Mouse (Mus musculus) megakaryocyte, adult 5-6 weeks (primary cell): Measurements from ENCODE around the gene Syngr3. TPM values are rescaled to one million over a fixed set of nuclear protein-coding genes. Genes with fewer than 3 reads are reported as not detected.
"Not testable (repeated sequence)": the region's sequence is repeated elsewhere in the genome, so short reads cannot be mapped to it uniquely, and the experiment has no call there.

Experiments
- ATAC-seq: 2 replicates; pipeline ENCODE4 v1.8.0; 2016; ENCODE audit warnings: mild to moderate bottlenecking, inconsistent platforms; ENCODE audit not compliant: poor library complexity, severe bottlenecking
- total RNA-seq, 2 experiments: library from RNA; stranded (forward) in 1 of 2; stranded (reverse) in 1 of 2; fragments of 153-499, 151-499 nt in 1 of 2; fragments of 221-1000, 200-1000 nt in 1 of 2; gene quantifications; 2 replicates each; pipeline versions ENCODE4 v1.2.3 to v1.2.4; 2015 to 2017

Gene Syngr3
- total RNA-seq, 2 experiments from 2014 or later = not detected

DNA sequence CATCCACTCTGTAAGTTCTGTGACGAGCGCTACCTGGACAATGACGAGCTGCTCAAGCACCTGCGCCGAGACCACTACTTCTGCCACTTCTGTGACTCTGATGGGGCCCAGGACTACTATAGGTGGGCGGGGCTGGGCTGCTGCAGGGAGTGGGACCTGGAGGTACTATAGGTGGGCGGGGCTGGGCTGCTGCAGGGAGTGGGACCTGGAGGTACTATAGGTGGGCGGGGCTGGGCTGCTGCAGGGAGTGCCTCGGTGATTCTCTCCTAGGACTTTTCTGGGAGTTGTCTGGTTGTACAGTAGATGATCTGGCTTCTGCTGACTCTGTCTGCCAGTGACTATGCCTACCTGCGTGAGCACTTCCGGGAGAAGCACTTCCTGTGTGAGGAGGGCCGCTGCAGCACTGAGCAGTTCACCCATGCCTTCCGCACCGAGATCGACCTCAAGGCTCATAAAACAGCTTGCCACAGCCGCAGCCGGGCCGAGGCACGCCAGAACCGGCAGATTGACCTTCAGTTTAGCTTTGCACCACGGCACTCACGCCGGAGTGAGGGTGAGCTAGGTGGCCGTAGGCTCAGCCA lies 12.2 kb downstream of the Syngr3 start:
- no peak for ATAC-seq

DNA sequence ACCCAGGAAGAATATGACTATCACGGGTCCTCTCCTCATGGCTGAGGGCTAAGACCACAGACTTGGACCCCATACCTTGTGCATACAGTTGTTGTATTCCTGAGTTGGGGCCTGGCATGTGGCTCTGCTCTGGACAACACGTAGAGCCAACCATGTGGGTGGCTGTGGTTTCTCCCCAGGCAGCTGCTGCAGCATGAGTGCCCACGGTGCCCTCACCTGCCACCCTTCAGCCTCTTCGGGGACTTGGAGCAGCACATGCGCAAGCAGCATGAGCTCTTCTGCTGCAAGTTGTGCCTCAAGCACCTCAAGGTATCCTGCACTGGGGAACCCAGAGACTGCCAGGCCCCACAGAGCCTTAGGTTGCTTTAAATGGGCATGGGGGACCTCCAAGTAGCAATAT lies 12.9 kb downstream of the Syngr3 start:
- no peak for ATAC-seq

DNA sequence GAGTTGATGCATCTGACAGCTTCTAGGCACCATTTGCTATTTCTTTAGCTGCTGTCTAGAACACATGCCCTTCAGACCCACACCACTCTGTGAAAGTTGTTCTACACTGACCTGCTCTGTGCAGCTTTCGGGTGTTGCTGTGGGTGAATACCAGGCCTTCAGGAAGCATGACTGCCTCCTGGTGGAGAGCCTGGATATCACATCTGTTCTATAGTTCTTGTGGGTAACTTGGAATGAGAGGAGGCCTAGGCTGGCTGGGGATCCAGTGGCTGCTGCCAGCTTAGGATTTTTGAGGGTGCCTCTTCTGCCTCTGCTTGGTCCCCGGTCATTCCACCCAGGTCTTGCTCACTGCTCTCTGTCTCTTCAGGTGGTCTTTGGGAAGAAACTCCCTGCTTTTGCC lies 13.6 kb downstream of the Syngr3 start:
- ATAC-seq = peak; percentile 74

DNA sequence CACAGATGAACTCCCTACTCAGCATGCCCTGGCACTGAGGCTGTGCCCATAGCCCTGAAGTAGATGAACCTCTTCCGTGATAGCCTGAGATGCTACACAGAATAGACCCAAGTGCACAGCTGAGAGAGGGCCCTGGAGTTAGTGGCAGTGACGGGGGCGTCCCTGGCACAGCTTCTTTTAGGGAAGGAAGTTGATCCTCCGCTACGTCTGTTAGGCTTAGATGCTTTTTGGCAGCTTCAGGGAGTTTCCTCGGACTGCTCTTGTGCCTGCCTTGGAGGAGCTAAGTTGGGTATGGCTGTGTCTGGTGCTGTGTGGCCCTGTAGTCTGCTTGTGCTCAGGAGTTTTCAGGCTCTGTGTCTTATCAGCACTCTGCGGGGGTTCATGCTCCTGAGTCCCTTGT lies 15.5 kb downstream of the Syngr3 start:
- no peak for ATAC-seq

DNA sequence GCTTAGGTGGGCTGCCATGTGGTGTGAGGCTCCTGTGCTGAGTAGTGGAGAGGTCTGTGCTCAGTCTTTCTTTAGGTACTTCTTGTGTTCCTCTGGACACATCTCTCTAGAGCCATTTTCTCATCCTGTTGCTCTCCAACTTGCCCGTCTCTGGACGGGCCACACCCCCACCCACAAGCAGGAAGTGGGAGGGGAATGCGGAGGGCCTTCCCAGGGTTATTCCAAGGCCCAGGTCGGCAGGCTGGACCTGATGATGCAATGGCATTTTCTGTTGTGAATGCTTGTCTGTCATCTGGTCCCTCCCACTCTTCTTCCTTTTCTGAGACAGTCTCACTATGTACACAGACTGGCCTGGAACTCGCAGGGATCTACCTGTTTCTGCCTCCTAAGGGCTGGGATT lies 17.6 kb downstream of the Syngr3 start:
- ATAC-seq = no peak

DNA sequence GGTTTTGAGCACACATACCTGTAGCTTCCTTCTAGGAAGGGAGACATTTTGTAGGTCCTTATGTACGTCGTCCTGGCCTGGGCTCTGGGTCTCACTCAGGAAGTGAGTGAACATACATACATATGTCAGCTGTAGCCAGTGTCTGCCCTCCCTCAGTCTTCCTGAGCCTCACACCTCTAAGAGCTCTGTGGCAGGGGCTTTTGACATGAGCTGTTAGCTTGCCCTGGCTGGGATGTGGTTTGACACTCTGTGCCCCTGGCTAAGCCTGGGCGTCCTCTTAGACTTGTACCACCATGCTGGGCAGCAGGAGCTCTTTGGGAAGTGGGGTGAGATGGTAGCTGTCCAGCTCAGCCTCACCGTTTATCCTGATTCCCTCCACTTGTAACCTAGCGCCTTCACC lies 18.4 kb downstream of the Syngr3 start:
- ATAC-seq = no peak

DNA sequence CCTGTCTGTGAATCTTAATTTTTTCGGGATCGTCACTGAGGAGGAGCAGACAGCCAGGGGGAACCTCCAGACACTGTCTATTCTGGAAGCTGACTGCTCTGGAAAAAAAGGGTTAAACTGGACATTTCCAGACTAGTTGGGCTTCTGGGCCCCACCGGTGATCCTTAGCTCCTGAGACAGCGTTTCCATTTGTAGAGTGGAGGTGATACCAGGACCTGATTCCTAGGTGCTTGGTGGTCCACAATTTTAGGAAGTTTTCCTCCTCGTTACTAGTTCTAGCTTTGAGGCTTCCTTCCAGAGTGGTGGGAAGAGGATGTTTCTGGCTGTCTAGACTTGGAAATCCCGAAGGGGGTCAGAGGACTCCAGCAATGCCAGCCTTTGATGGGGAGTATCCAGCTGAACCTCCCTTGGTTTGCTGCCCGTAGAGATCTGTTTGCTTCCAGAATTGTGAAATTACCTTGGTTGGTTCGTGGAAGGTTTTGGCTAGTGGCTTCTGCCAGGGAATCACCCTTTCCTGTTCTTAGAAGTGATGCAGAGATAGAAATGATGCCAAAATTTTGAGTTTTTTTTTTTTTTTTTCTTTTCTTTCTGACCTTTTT lies 19.4 kb downstream of the Syngr3 start:
- ATAC-seq = no peak

DNA sequence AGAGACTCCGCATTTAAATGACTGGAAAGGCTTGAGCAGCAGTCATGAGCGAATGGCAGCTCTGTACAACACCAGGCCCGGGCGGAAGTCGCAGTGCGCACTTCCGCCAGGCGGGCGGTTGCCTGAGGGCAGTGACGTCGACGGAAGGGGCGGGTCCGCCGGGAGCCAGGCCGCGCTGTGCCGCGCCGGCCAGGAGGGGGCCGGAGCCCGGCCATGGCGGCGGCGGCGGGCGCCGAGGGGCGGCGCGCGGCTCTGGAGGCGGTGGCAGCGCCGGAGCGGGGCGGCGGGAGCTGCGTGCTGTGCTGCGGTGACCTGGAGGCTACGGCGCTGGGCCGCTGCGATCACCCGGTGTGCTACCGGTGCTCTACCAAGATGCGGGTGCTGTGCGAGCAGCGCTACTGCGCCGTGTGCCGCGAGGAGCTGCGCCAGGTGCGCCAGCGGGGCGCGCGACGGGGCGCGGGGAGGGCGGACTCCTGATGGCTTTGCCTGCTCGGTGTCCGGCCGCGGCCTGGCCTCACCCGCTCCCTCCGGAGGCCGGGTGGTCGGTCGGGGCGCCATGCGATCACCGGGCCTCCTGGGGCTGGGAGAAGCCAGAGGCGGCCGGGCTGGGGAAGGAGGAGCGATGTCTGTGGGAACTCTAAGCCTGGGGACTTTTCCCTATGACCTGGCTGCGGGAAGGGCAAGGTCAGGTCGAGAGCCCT lies 20.1 kb downstream of the Syngr3 start, which contains the start of gene Zfp598:
Gene Zfp598, plus strand, starts transcription at position 143 of the 701 bp plus-strand sequence.
- peak; percentile 97 for ATAC-seq

DNA sequence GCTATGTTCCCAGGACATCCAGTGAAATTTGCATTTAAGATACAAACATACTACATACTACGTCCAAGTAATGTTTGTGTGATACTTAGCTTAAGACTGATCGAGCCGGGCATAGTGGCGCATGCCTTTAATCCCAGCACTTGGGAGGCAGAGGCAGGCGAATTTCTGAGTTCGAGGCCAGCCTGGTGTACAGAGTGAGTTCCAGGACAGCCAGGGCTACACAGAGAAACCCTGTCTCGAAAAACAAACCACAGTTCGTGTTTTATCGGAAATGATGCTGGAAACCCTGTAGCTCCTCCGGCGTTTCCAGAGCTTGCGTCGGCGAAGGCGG lies 20.6 kb downstream of the Syngr3 start:
- ATAC-seq = not testable (repeated sequence)

DNA sequence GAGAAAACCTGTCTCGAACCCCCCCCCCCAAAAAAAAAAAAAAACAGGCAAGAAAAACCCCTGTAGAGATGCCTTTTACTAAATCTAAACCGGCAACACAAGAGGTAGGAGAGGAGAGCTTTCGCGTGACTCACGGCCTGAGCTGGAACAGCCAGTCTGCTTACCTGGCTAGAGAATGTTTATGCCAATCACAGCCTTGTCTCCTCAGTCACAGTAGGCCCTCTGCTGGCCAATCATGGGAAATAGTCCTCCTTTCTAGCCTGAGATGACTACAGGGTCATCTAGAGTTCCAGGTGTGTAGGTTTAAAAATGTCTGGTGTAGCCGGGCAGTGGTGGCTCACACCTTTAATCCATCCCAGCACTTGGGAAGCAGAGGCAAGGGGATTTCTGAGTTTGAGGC lies 22.3 kb downstream of the Syngr3 start:
- ATAC-seq = peak; percentile 45

DNA sequence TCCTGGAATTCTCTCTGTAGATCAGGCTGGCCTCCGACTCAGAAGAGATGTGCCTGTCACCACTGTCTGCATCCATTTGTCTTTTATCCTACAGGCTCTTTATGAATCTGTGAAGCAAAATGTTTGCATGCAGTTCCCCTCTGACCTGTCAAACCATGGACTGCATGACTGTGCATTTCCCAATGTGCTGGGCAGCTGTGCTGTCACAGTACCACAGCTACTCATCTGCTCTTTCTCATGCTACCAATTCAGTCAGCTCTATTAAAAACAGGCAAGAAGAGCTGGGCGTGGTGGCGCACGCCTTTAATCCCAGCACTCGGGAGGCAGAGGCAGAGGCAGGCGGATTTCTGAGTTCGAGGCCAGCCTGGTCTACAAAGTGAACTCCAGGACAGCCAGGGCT lies 22.7 kb downstream of the Syngr3 start:
- not testable (repeated sequence) for ATAC-seq

DNA sequence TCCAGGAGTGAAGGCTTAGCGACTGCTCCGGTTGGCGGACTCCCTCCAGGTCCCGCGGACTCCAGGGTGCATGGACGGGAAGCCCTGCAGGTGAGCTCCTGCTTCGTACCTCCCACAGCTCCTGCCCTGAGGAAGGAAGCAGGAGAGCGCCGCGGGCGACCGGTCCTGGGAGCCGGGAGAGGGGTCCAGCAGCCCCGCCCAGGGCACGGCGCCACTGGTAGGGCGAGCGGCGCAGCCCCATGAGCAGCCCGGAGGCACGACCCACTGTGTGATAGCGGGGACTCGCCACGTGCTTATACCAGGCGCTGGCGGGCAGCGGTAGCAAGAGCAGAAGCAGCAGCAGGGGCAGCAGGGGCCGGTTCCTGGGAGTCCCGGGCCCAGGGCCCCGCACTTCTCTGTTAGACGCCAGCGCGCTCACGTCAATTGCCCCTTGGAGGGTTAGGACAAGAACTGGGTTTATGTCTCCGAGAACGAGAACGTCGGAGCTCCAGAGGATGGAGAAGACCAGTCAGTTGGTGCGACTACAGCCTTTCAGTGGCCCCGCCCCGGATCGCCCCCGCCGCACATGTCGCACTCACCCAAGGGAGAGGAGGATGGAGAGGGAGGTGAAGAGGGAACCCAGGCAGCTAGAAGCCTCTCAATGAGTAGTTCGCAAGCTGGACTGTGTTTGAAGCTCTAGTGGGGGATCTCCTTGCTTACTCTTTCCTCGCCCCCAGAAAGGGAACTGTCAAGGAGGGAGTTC lies 31.6 kb downstream of the Syngr3 start, which contains the start of gene Npw:
Gene Npw, minus strand, starts transcription at position 441 of the 742 bp plus-strand sequence.
- ATAC-seq = peak; percentile 49; the same call in 1 of the 2 replicates

DNA sequence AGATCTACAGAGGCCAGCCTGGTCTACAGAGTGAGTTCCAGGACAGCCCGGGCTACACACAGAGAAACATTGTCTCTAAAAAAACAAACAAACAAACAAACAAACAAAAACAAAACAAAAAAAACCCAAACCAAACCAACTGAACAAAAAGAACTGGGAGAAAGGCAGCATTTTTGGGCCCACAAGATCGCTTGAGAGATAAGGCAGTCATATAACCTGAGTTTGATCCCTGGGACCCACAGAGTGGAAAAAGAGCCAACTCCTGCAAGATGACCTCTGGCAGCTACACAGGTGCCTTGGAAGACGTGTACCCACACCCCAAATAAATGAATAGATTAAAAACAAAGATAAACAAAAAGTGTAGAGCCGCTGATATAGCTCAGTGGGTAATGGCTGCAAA lies 34.8 kb downstream of the Syngr3 start:
- no peak for ATAC-seq

DNA sequence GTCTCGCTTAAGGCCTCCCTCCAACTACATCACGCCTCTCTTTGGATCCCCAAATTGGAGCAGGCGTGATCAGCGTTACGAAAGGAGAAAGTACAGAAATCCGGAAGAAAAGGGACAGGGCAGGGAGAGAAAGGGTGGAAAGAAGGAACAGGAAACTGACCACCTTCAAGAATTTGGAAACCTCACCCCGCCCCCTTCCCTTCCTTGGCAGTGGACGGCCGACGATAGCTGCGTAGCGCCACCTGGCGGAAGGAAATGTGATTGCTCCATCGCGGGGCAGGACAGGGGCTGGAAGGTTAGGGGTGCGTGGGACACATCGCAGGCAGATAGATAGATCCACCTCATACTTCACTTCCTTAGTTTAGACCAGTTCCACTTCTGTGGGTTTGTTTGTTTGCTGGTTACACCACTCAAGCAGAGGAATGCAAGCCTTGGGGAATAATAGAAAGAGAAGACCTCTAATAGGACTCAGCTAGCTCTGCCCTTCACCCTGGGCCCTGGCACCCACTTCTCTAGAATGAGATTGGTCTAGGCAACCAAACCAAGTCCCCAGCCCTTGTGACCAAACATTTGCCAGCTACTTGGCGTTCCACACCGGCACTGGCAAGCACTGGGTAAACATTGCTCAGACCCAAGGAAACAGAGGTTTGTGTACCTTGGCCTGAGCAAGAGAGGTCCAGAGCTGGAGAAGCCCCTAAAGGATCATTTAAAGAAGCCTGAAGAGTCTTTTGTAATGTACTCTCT lies 35.6 kb downstream of the Syngr3 start:
- peak; percentile 86 for ATAC-seq

DNA sequence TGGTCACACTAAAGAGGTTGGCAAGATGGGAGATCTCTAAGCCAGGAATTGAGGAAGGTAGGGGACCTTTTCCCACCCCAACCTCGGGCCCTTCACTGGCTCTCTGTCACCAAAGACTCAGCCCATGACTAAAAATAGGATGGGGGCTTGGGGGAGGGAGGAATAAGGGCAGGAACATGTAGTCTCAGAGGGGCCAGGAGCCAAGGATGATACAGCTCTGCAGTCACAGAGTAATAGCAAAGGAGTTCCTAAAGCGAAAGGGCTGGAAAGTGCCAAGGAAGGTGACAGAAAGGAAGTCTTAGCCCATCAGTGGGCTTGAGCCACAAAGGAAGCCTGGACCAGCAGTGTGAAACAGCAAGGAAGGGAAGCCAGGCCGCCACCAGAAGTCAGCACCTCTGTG lies 37.9 kb downstream of the Syngr3 start:
- no peak for ATAC-seq

DNA sequence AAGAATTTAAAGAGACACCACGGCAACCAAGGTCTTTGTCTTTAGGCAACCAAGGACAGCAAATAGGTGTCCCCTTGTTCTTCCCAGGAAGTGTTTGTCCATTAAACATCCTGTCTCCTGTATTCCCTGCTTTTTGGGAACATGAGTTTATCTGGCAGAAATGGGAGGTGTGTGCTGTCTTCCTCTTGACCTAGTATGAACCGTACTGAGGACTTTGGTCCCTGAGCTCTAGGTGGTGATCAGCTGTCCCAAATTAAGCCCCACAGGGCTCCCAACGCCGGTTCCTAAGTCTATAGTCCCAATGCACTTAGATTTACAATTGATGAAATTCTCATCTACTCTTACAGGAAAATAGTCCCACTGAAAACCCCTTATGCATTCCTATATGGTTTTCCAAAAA lies 39.0 kb downstream of the Syngr3 start:
- ATAC-seq = no peak

DNA sequence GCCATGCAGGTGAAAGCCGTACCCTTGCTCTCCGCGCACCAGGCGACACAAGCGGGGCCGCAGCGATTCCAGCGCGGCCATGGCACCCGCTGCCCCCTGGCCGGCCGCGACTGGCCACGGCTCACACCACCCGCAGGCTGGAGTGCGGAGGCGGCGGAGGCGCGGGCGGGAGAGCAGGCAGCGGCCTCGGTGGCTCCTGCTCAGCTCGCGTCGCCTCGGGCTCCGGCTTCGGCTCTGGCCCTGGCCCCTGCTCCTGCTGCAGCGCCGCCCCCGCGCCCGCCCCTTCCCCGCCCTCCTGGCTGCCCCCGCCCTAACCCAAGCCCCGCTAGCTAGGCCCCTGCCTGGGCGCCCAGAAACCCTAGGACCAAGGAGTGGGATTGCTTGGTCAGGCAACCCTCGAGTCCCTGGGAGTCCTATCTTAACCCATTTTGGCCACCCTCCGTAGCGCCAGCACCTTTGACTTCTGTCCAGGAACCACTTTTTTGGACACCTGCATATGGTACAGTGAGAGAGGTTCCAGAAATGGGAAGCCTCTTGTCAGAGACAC lies 39.6 kb downstream of the Syngr3 start, which contains the start of gene Slc9a3r2:
Gene Slc9a3r2, minus strand, starts transcription at position 258 of the 547 bp plus-strand sequence.
- ATAC-seq = peak; percentile 23; the same call in 1 of the 2 replicates

DNA sequence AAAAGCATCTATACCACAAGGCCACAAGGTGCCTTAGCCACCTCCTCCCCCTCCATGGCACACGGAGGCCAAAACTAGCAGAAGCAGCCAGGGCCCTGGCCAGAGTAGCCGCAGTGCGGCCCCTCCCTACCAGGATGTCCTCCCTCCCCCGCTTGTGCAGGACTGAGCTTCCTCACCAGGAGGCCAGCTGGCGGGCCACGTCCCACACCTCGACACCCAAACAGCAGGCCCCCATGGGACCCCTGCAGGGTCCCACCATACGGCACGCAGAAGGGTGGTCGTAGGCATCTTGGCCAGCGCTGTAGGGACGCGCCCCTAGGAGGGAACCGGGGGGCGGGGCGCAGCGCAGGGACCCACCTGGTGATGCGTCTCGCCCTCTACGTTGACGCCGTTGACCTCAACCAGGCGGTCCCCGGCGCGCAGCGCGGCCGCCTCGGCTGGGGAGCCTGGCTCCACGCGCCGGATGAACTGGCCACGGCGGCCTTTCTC lies 40.1 kb downstream of the Syngr3 start:
- ATAC-seq = peak; percentile 46

DNA sequence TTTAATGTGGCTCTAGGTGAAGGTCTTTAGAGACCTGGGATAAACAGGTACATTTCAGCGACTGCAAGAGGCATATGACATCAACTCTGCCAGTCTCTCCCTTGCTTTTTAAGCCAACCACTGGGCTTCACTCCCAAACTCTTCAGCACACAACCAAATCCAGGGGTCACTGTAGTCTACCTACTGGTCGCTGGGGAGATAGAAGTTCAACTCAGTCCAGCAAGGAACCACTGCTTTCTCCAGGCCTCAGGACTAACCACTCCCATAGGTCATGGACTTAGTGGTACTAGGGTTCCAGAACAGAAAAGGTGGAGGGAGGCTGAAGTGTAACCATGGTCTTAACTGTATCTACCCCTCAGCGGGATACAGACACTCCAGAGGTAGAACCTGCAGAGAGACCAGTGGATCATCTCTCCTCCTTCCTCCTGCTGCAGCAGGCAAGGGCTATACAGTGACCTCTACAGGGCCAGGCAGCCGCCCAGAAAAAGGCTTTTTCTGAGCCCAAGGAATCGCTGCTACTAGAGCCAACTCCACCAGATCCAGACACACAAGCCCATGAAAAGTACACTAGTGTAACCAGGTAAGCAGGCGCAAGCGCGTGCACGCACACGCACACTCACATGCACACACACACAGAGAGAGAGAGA lies 40.9 kb downstream of the Syngr3 start:
- no peak for ATAC-seq

DNA sequence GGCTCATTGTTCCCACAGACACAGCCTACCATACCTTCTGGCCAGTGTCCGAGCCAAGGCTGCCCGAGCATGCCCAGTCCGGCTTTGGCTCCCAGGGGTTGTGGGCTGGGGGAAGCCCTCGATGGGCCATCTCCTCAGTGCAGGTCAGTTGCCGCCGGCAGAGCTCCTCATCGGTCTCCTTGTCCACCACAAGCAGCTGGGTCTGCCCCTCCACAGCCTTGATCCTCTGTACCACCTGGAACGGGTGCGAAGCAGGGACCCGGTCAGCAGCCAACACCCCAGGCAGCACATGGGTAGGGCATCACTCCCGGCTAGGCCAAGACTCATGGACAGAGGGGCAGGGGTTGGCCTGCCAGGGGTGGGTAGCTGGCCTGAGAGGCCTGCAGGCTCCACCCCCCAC lies 42.3 kb downstream of the Syngr3 start:
- ATAC-seq = no peak
